Mouse (Mus musculus): Measurements from ENCODE around the gene Brwd1.

GRCm38 (mm10) chr16:96120022-96120623 lies 37.8 kb upstream of the Brwd1 start:
- TF ChIP-seq CTCF (IDR thresholded peaks at IDR 0.05; ENCODE audit: extremely low read depth, insufficient read length, insufficient replicate concordance, low read depth, low read length), result no peak
- no peak for TF ChIP-seq POLR2A (IDR thresholded peaks at IDR 0.05; ENCODE audit: low read depth, low read length)

Data from small intestine, adult 2 months (tissue).